Mouse (Mus musculus): ENCODE data around the gene Nrxn3.

Nrxn3 gene

GRCm38 (mm10) chr12:88722691-88723070 is at the start of gene Nrxn3:
TSS of gene Nrxn3 (plus strand) at chr12:88722876.
- no peak for DNase-seq (ENCODE audit: low spot score in 2 of 2)

- no peak for DNase-seq (ENCODE audit: low spot score in 2 of 2)
These were observed 18.4 kb upstream of the Nrxn3 start for GRCm38 (mm10) chr12:88704159-88704846.

GRCm38 (mm10) chr12:88705959-88706358 is 16.7 kb upstream of the Nrxn3 start:
- DNase-seq (ENCODE audit: low spot score in 2 of 2): no peak

- no peak for DNase-seq (ENCODE audit: low spot score in 2 of 2)
These were observed 14.9 kb upstream of the Nrxn3 start for GRCm38 (mm10) chr12:88707786-88708185.

- peak in 1 of 2 experiments; percentile 1 for DNase-seq (ENCODE audit: low spot score in 2 of 2)
These were observed 13.5 kb upstream of the Nrxn3 start for GRCm38 (mm10) chr12:88709223-88709622.

GRCm38 (mm10) chr12:88713456-88713855 is 9.2 kb upstream of the Nrxn3 start:
- no peak for DNase-seq (ENCODE audit: low spot score in 2 of 2)

GRCm38 (mm10) chr12:88722031-88722690 is 515 bp upstream of the Nrxn3 start:
- no peak for DNase-seq (ENCODE audit: low spot score in 2 of 2)

GRCm38 (mm10) chr12:88726316-88726715 is 3.6 kb downstream of the Nrxn3 start:
- DNase-seq (ENCODE audit: low spot score in 2 of 2): no peak

GRCm38 (mm10) chr12:88726755-88727154 is 4.1 kb downstream of the Nrxn3 start:
- DNase-seq (ENCODE audit: low spot score in 2 of 2): no peak

GRCm38 (mm10) chr12:88730720-88731119 is 8.0 kb downstream of the Nrxn3 start:
- DNase-seq (ENCODE audit: low spot score in 2 of 2): no peak

GRCm38 (mm10) chr12:88735045-88735444 is 12.4 kb downstream of the Nrxn3 start:
- DNase-seq (ENCODE audit: low spot score in 2 of 2): no peak

GRCm38 (mm10) chr12:88737081-88737480 is 14.4 kb downstream of the Nrxn3 start:
- DNase-seq (ENCODE audit: low spot score in 2 of 2): no peak

- DNase-seq (ENCODE audit: low spot score in 2 of 2): no peak
These were observed 15.9 kb downstream of the Nrxn3 start for GRCm38 (mm10) chr12:88738616-88739015.

GRCm38 (mm10) chr12:88746788-88747187 is 24.1 kb downstream of the Nrxn3 start:
- no peak for DNase-seq (ENCODE audit: low spot score in 2 of 2)

- no peak for DNase-seq (ENCODE audit: low spot score in 2 of 2)
These were observed 42.1 kb downstream of the Nrxn3 start for GRCm38 (mm10) chr12:88764791-88765190.

- DNase-seq (ENCODE audit: low spot score in 2 of 2): no peak
These were observed 52.0 kb downstream of the Nrxn3 start for GRCm38 (mm10) chr12:88774666-88775065.

GRCm38 (mm10) chr12:88778036-88778435 is 55.4 kb downstream of the Nrxn3 start:
- DNase-seq (ENCODE audit: low spot score in 2 of 2): no peak

- DNase-seq (ENCODE audit: low spot score in 2 of 2): no peak
These were observed 61.8 kb downstream of the Nrxn3 start for GRCm38 (mm10) chr12:88784199-88785147.

GRCm38 (mm10) chr12:88793314-88793713 is 70.6 kb downstream of the Nrxn3 start:
- DNase-seq (ENCODE audit: low spot score in 2 of 2): no peak

GRCm38 (mm10) chr12:88800990-88801655 is 78.4 kb downstream of the Nrxn3 start:
- DNase-seq (ENCODE audit: low spot score in 2 of 2): no peak

- DNase-seq (ENCODE audit: low spot score in 2 of 2): no peak
These were observed 79.0 kb downstream of the Nrxn3 start for GRCm38 (mm10) chr12:88801656-88802007.

- DNase-seq (ENCODE audit: low spot score in 2 of 2): no peak
These were observed 86.3 kb downstream of the Nrxn3 start for GRCm38 (mm10) chr12:88808947-88809346.

Measured in heart, adult 9 months (tissue).